Mouse (Mus musculus): ENCODE measurements around the gene Tmem179. TPM values are rescaled to one million over a fixed set of nuclear protein-coding genes. Genes with fewer than 3 reads are reported as not detected.
A peak's percentile ranks its signal among the peaks of the same experiment; 100 is the strongest.

Gene Tmem179
- polyA plus RNA-seq, 1 experiment from 2014 or later, result not detected

DNA sequence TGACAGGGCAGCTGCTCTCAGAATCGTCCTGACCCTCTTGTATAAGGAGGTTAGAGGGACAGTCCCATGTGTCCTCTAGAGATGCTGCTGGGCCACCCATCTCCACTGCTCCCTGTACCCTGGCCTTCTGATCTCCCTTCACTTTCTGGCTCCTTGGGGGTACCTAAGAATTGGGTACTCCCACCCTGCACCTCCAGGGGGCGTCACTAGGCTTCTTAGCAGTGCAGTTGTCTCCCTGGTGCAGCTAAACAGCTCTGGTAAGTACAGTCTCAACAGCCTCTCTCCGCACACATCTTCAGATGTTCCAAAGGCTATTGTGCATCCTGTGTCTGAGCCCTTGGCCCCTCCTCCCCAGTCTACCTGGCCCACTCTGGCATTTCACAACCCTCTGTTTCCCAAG lies 1.6 kb downstream of the Tmem179 start:
- Histone ChIP-seq H3K9me3 (ENCODE audit: low read length) (no peaks in the 10 kb centered on the region), H3K4me1 (ENCODE audit: insufficient read depth, low read depth, low read length) (no peaks in the 10 kb centered on the region), H3K27me3 (replicated peaks; ENCODE audit: insufficient read depth, low read length) (peaks cover 5% of the 10 kb centered on the region), H3K4me2 (replicated peaks; ENCODE audit: low read depth, low read length) (no peak overlapping the region), H3K36me3 (ENCODE audit: insufficient read depth, low read length) (no peaks in the 10 kb centered on the region), H3K9ac (replicated peaks; ENCODE audit: low read depth) (no peak overlapping the region), H3K27ac (ENCODE audit: low read length) (no peak overlapping the region), H3K4me3 (ENCODE audit: low read depth, low read length) (no peak overlapping the region)
- 37% methylated on average over 3 of the region's 3 CpGs for whole genome bisulfite sequencing
- no peak for TF ChIP-seq EP300 (IDR thresholded peaks at IDR 0.05)
- TF ChIP-seq CTCF (IDR thresholded peaks at IDR 0.05), result no peak
- ATAC-seq (no peak), DNase-seq (ENCODE audit: low spot score) (no peak)

DNA sequence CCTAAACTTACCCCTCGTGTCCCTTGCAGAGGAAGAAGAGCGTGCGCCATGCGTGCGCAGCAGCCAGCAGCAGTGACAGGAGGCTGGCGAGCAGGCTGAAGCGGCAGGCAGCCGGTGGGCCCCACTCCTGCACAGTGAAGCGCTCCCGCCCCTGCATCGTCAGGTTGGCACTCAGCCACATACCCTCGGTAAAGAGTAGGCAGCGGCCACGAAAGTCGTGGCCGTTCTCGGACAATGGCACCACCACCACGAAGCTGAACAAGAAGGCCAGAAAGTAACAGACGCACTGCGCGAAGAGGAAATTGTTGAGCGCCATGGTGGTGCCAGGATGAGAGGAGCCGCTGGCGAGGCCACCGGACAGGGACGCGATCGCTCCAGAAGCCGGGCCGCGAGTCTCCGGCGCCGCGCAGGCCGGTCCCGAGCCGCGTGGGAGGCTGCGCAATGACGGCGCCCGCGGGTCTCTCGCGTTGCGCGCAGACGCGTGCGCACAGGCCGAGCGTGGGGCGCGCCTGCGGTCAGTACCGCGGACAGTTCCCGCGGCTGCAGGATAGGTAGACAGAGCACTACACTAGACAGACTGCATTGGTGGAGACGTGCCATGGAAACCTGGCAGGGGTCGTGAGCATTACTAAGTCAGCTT lies 5.7 kb downstream of the Tmem179 start:
- H3K9ac ChIP-seq (replicated peaks; ENCODE audit: low read depth), result no peak overlapping the region
- no peak overlapping the region for H3K4me2 ChIP-seq (replicated peaks; ENCODE audit: low read depth, low read length)
- WGBS, result 2% methylated on average over 61 of the region's 62 CpGs
- peak; percentile 27 for DNase-seq (ENCODE audit: low spot score)
- no peaks in the 10 kb centered on the region for H3K36me3 ChIP-seq (ENCODE audit: insufficient read depth, low read length)
- H3K27ac ChIP-seq (ENCODE audit: low read length), result no peak overlapping the region
- H3K4me1 ChIP-seq (ENCODE audit: insufficient read depth, low read depth, low read length), result no peaks in the 10 kb centered on the region
- TF ChIP-seq EP300 (IDR thresholded peaks at IDR 0.05), result no peak
- no peak for TF ChIP-seq CTCF (IDR thresholded peaks at IDR 0.05)
- peaks cover 5% of the 10 kb centered on the region for H3K27me3 ChIP-seq (replicated peaks; ENCODE audit: insufficient read depth, low read length)
- H3K9me3 ChIP-seq (ENCODE audit: low read length), result no peaks in the 10 kb centered on the region
- no peak overlapping the region for H3K4me3 ChIP-seq (ENCODE audit: low read depth, low read length)
- ATAC-seq, result no peak; the same call in 1 of the 2 replicates

DNA sequence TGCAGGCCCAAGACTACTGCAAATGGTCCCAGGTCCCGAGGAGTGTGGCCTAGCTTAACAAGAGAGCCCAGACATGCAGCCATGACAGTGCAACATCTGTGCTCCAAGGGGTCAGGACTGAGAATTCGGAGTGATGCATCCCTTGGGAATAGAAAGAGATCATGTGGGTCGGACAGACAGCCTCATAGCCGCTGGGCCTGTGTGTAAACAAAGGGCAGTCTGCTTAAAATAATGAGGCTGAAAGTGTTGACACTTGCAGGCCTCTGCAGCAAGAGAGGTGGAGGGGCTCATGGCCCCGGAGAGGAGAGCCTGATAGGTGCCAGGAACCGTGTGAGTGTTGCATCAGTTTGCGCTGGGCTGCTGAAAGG lies 6.2 kb downstream of the Tmem179 start:
- H3K9ac ChIP-seq (replicated peaks; ENCODE audit: low read depth), result no peak overlapping the region
- no peak overlapping the region for H3K4me3 ChIP-seq (ENCODE audit: low read depth, low read length)
- DNase-seq (ENCODE audit: low spot score) (no peak), ATAC-seq (no peak)
- no peaks in the 10 kb centered on the region for H3K9me3 ChIP-seq (ENCODE audit: low read length)
- WGBS, result 20% methylated on average over 6 of the region's 7 CpGs
- H3K27ac ChIP-seq (ENCODE audit: low read length), result no peak overlapping the region
- H3K27me3 ChIP-seq (replicated peaks; ENCODE audit: insufficient read depth, low read length), result peaks cover 5% of the 10 kb centered on the region
- H3K4me2 ChIP-seq (replicated peaks; ENCODE audit: low read depth, low read length), result no peak overlapping the region
- TF ChIP-seq CTCF (IDR thresholded peaks at IDR 0.05) (no peak), EP300 (IDR thresholded peaks at IDR 0.05) (no peak)
- no peaks in the 10 kb centered on the region for H3K4me1 ChIP-seq (ENCODE audit: insufficient read depth, low read depth, low read length)
- no peaks in the 10 kb centered on the region for H3K36me3 ChIP-seq (ENCODE audit: insufficient read depth, low read length)

DNA sequence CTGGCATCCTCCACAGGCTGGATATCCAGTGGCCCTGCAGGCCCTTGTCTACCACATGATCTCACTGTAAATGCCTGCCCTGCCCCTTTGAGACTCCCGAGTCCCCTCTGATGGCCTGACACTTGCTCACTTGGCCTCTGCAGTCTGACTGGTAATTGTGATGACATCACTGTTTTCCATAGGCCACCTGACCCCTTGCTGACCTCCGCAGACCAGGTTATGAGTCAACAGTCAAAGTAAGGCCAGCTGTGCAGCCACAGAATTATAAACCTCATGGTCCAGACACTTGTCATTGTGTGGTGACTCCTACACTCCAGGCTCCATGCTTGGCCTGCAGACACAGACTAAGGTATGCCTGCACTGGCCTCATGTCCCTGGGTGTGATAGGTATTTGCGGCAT lies 8.6 kb downstream of the Tmem179 start:
- Histone ChIP-seq H3K27ac (ENCODE audit: low read length) (no peak overlapping the region), H3K9me3 (ENCODE audit: low read length) (no peaks in the 10 kb centered on the region), H3K27me3 (replicated peaks; ENCODE audit: insufficient read depth, low read length) (peaks cover 5% of the 10 kb centered on the region), H3K9ac (replicated peaks; ENCODE audit: low read depth) (no peak overlapping the region), H3K4me2 (replicated peaks; ENCODE audit: low read depth, low read length) (no peak overlapping the region), H3K4me3 (ENCODE audit: low read depth, low read length) (no peak overlapping the region), H3K4me1 (ENCODE audit: insufficient read depth, low read depth, low read length) (no peaks in the 10 kb centered on the region), H3K36me3 (ENCODE audit: insufficient read depth, low read length) (no peaks in the 10 kb centered on the region)
- ATAC-seq (no peak), DNase-seq (ENCODE audit: low spot score) (no peak)
- no peak for TF ChIP-seq CTCF (IDR thresholded peaks at IDR 0.05)
- no peak for TF ChIP-seq EP300 (IDR thresholded peaks at IDR 0.05)
- 69% methylated on average over 3 of the region's 3 CpGs for WGBS

DNA sequence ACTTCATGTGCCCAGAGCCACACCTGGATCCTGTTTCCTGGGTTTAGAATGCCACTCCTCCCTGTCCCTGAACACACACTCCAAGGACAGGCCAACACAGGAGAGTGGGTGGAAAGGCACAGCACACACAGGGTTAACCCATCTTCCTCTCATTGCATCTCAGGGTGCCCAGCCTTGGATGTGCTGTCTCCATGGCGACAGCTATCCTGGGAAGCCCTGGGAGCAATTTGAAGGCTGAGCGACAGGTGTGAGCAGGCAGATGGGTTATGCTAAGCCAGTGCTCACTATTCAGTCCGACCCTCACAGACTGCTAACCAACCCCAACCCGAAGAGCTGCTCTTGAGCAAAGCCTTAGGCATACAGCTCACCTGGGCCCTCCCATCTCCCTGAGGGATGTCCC lies 9.3 kb downstream of the Tmem179 start:
- no peaks in the 10 kb centered on the region for H3K36me3 ChIP-seq (ENCODE audit: insufficient read depth, low read length)
- DNase-seq (ENCODE audit: low spot score) (no peak), ATAC-seq (no peak)
- no peak overlapping the region for H3K9ac ChIP-seq (replicated peaks; ENCODE audit: low read depth)
- WGBS, result 25% methylated on average over 4 of the region's 4 CpGs
- H3K9me3 ChIP-seq (ENCODE audit: low read length), result no peaks in the 10 kb centered on the region
- H3K27me3 ChIP-seq (replicated peaks; ENCODE audit: insufficient read depth, low read length), result peaks cover 5% of the 10 kb centered on the region
- no peaks in the 10 kb centered on the region for H3K4me1 ChIP-seq (ENCODE audit: insufficient read depth, low read depth, low read length)
- H3K4me3 ChIP-seq (ENCODE audit: low read depth, low read length), result no peak overlapping the region
- H3K27ac ChIP-seq (ENCODE audit: low read length), result no peak overlapping the region
- TF ChIP-seq CTCF (IDR thresholded peaks at IDR 0.05) (no peak), EP300 (IDR thresholded peaks at IDR 0.05) (no peak)
- no peak overlapping the region for H3K4me2 ChIP-seq (replicated peaks; ENCODE audit: low read depth, low read length)

DNA sequence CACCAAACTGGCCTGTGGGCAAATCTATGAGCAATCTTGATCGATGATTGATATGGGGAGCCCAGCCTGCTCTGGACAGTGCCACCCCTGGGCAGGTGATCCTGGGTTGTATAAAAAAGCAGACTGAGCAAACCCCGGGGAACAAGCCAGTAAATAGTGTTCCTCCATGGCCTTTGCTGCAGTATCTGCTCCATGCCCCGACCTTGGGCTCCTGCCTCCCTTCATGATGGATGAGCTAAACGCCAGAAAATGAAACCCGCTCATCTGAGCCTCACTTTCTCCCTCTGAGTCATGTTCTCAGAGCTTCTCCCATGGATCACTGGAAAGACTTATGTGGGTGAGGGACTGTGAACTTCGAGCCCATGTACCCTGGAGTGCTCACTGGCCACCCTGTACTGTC lies 10.3 kb downstream of the Tmem179 start:
- TF ChIP-seq EP300 (IDR thresholded peaks at IDR 0.05) (no peak), CTCF (IDR thresholded peaks at IDR 0.05) (no peak)
- WGBS, result 61% methylated on average over 6 of the region's 6 CpGs
- DNase-seq (ENCODE audit: low spot score) (no peak), ATAC-seq (no peak)
- H3K27me3 ChIP-seq (replicated peaks; ENCODE audit: insufficient read depth, low read length), result peaks cover 5% of the 10 kb centered on the region
- no peaks in the 10 kb centered on the region for H3K9me3 ChIP-seq (ENCODE audit: low read length)
- no peak overlapping the region for H3K9ac ChIP-seq (replicated peaks; ENCODE audit: low read depth)
- no peak overlapping the region for H3K4me2 ChIP-seq (replicated peaks; ENCODE audit: low read depth, low read length)
- H3K27ac ChIP-seq (ENCODE audit: low read length), result no peak overlapping the region
- no peak overlapping the region for H3K4me3 ChIP-seq (ENCODE audit: low read depth, low read length)
- H3K4me1 ChIP-seq (ENCODE audit: insufficient read depth, low read depth, low read length), result no peaks in the 10 kb centered on the region
- no peaks in the 10 kb centered on the region for H3K36me3 ChIP-seq (ENCODE audit: insufficient read depth, low read length)

Data from lung, postnatal 0 days (tissue).